Mouse (Mus musculus) embryo, embryonic 11.5 days (tissue): ENCODE results near the gene Ins1.

ENCODE experiments used
- DNase-seq: peaks from one replicate; pipeline ENCODE4 v3.0.0-alpha.2; 2012; ENCODE audit warnings: low read depth, low spot score

The Ins1 gene

DNA sequence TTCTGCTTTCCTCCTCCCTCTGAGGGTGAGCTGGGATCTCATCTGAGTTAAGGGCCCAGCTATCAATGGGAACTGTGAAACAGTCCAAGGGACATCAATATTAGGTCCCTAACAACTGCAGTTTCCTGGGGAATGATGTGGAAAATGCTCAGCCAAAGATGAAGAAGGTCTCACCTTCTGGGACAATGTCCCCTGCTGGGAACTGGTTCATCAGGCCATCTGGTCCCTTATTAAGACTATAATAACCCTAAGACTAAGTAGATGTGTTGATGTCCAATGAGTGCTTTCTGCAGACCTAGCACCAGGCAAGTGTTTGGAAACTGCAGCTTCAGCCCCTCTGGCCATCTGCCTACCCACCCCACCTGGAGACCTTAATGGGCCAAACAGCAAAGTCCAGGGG is at the start of gene Ins1:
Ins1 (plus strand) TSS at position 301 of the 400 bp plus-strand sequence.
- DNase-seq, result no peak
